Mouse (Mus musculus) embryonic facial prominence, embryonic 12.5 days (tissue): Measurements from ENCODE around the gene Fzd1. TPM values are rescaled to one million over a fixed set of nuclear protein-coding genes. Genes with fewer than 3 reads are reported as not detected.
A peak's percentile ranks its signal among the peaks of the same experiment; 100 is the strongest.

ENCODE experiments used
- ATAC-seq: fragments of 200-750 bp; cut with Nextera tagmentation; 2 replicates; pipeline ENCODE4 v1.8.0; 2017; ENCODE audit not compliant: insufficient number of reproducible peaks, insufficient read depth, low FRiP score, low TSS enrichment
- H3K27ac ChIP-seq: fragments of 300-500 bp; sonication (generic); 2 replicates; pipeline ENCODE4 v1.5.1; 2016; ENCODE audit warnings: mild to moderate bottlenecking
- H3K27me3 ChIP-seq: fragments of 300-500 bp; sonication (generic); 2 replicates; pipeline ENCODE4 v1.6.1; 2016; ENCODE audit warnings: mild to moderate bottlenecking, moderate library complexity
- H3K36me3 ChIP-seq: fragments of 300-500 bp; sonication (generic); 2 replicates; pipeline ENCODE4 v1.6.1; 2016; ENCODE audit warnings: mild to moderate bottlenecking
- H3K4me1 ChIP-seq: fragments of 300-500 bp; sonication (generic); 2 replicates; pipeline ENCODE4 v1.6.1; 2016
- H3K4me2 ChIP-seq: fragments of 300-500 bp; sonication (generic); replicated peaks from 2 replicates; pipeline ENCODE4 v1.6.1; 2016; ENCODE audit warnings: mild to moderate bottlenecking, moderate library complexity
- H3K4me3 ChIP-seq: fragments of 300-500 bp; sonication (generic); 2 replicates; pipeline ENCODE4 v1.5.1; 2016; ENCODE audit warnings: mild to moderate bottlenecking
- H3K9ac ChIP-seq: fragments of 300-500 bp; sonication (generic); 2 replicates; pipeline ENCODE4 v1.6.1; 2016; ENCODE audit warnings: mild to moderate bottlenecking, moderate library complexity
- H3K9me3 ChIP-seq: fragments of 300-500 bp; sonication (generic); 2 replicates; pipeline ENCODE4 v1.6.1; 2016; ENCODE audit warnings: mild to moderate bottlenecking, moderate library complexity
- WGBS: fragments of 180-500 bp; shearing (Covaris S2); methylation state at CpG from one replicate; pipeline ENCODE4 v1.1.7; 2016; 5-methylcytosine and 5-hydroxymethylcytosine counted together
- microRNA-seq: library from miRNA; unstranded; fragments of <30 nt; microRNA quantifications from one replicate; pipeline ENCODE4, GENCODE M21; 2017
- polyA plus RNA-seq: library from polyadenylated mRNA; unstranded; fragments of >200 nt; fragmentation: Nextera tagmentation; extraction: Ambion mirVana; gene quantifications from 2 replicates; pipeline ENCODE4 v1.2.1, GENCODE M21; 2016

Gene Fzd1
- polyA plus RNA-seq, 1 experiment from 2014 or later: 55.7 TPM

- H3K36me3 ChIP-seq: no peaks in the 10 kb centered on the region
- H3K27ac ChIP-seq: no peak overlapping the region
- no peaks in the 10 kb centered on the region for H3K9me3 ChIP-seq
- no peak overlapping the region for H3K9ac ChIP-seq
- no peak overlapping the region for H3K4me2 ChIP-seq
- no peak overlapping the region for H3K4me3 ChIP-seq
- peaks cover 15% of the 10 kb centered on the region for H3K4me1 ChIP-seq
- no peak for ATAC-seq
- no peaks in the 10 kb centered on the region for H3K27me3 ChIP-seq
- WGBS: 46% methylated on average over 6 of the region's 6 CpGs
These were observed 20.8 kb downstream of the Fzd1 start for GRCm38 (mm10) chr5:4737013-4737412.

- ATAC-seq: no peak
- H3K9me3 ChIP-seq: no peaks in the 10 kb centered on the region
- H3K9ac ChIP-seq: no peak overlapping the region
- 61% methylated on average over 7 of the region's 7 CpGs for WGBS
- H3K36me3 ChIP-seq: no peaks in the 10 kb centered on the region
- no peaks in the 10 kb centered on the region for H3K27me3 ChIP-seq
- no peak overlapping the region for H3K4me2 ChIP-seq
- H3K4me3 ChIP-seq: no peak overlapping the region
- H3K4me1 ChIP-seq: peaks cover 18% of the 10 kb centered on the region
- no peak overlapping the region for H3K27ac ChIP-seq
These were observed 22.4 kb downstream of the Fzd1 start for GRCm38 (mm10) chr5:4735461-4735860.

- Histone ChIP-seq H3K4me1 (peaks cover 18% of the 10 kb centered on the region), H3K9me3 (no peaks in the 10 kb centered on the region), H3K9ac (no peak overlapping the region), H3K27me3 (no peaks in the 10 kb centered on the region), H3K4me3 (no peak overlapping the region), H3K36me3 (no peaks in the 10 kb centered on the region), H3K27ac (no peak overlapping the region), H3K4me2 (no peak overlapping the region)
- WGBS: 52% methylated on average over 4 of the region's 4 CpGs
- ATAC-seq: no peak
These were observed 24.6 kb downstream of the Fzd1 start for GRCm38 (mm10) chr5:4733239-4733638.

GRCm38 (mm10) chr5:4732241-4733229 lies 25.3 kb downstream of the Fzd1 start:
- no peaks in the 10 kb centered on the region for H3K9me3 ChIP-seq
- no peak for ATAC-seq
- no peak overlapping the region for H3K9ac ChIP-seq
- H3K4me2 ChIP-seq: no peak overlapping the region
- no peaks in the 10 kb centered on the region for H3K27me3 ChIP-seq
- H3K4me3 ChIP-seq: no peak overlapping the region
- peaks cover 18% of the 10 kb centered on the region for H3K4me1 ChIP-seq
- WGBS: 34% methylated on average over 10 of the region's 10 CpGs
- no peaks in the 10 kb centered on the region for H3K36me3 ChIP-seq
- no peak overlapping the region for H3K27ac ChIP-seq

- Histone ChIP-seq H3K4me1 (peaks cover 18% of the 10 kb centered on the region), H3K9ac (no peak overlapping the region), H3K27ac (no peak overlapping the region), H3K36me3 (no peaks in the 10 kb centered on the region), H3K4me2 (no peak overlapping the region), H3K4me3 (no peak overlapping the region), H3K9me3 (no peaks in the 10 kb centered on the region), H3K27me3 (no peaks in the 10 kb centered on the region)
- ATAC-seq: 0 out of 2 replicates have a peak, but pooled peaks have one; percentile 10
- WGBS: 49% methylated on average over 5 of the region's 5 CpGs
These were observed 26.1 kb downstream of the Fzd1 start for GRCm38 (mm10) chr5:4731743-4732215.

- Histone ChIP-seq H3K4me1 (peaks cover 18% of the 10 kb centered on the region), H3K9ac (no peak overlapping the region), H3K36me3 (no peaks in the 10 kb centered on the region), H3K27me3 (no peaks in the 10 kb centered on the region), H3K9me3 (no peaks in the 10 kb centered on the region), H3K4me2 (no peak overlapping the region), H3K27ac (no peak overlapping the region), H3K4me3 (no peak overlapping the region)
- no peak for ATAC-seq
- 82% methylated on average over 3 of the region's 3 CpGs for WGBS
These were observed 26.8 kb downstream of the Fzd1 start for GRCm38 (mm10) chr5:4731064-4731463.

Small RNAs within 50 kb of the gene (microRNA-seq; reads per million reads assigned to microRNA genes)
- not detected for gene Gm44483
